Mouse (Mus musculus): ENCODE measurements around the gene Bicc1.

DNA sequence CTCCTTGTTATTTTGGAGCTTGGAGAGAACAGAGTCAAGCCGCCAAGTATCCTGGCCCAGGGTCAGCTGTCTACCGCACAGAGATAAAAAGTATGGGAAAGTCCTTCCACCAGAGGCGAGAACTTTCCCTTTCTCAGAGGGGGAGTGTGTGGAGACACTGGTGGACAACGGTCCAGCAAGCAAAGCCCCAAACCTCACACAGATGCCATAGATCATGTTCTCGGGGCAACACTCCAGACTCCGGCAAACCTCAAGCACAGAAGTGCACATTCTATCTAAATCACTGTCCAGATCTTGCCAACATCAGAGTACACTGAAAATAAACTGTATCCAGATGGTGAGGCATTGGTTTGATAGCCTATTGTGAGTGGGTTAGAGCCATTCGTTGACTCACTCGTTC lies 39.2 kb upstream of the Bicc1 start:
- TF ChIP-seq ZNF384 (IDR thresholded peaks at IDR 0.05; ENCODE audit: low read depth, low read length) = no peak
- TF ChIP-seq MAFK (IDR thresholded peaks at IDR 0.05; ENCODE audit: insufficient read depth, low read depth, low read length) = no peak
- no peak for TF ChIP-seq CHD2 (IDR thresholded peaks at IDR 0.05; ENCODE audit: low read depth, low read length)

Measured in ES-E14 (cell line).